Mouse (Mus musculus) frontal cortex, postnatal 10 days (tissue): Measurements from ENCODE around the gene Hibch.
A peak's percentile ranks its signal among the peaks of the same experiment; 100 is the strongest.
"Not testable (repeated sequence)": the region's sequence is repeated elsewhere in the genome, so short reads cannot be mapped to it uniquely, and the experiment has no call there.

Experiments
- DNase-seq, 2 experiments: peaks; one replicate each; pipeline ENCODE4 v3.0.0; 2022; ENCODE audit warnings: low spot score in 2 of 2, mixed read lengths in 1 of 2

The Hibch gene

GRCm38 (mm10) chr1:52867876-52868275 lies 23.1 kb downstream of the Hibch start:
- no peak for DNase-seq

GRCm38 (mm10) chr1:52884208-52884607 lies 39.5 kb downstream of the Hibch start:
- no peak for DNase-seq

GRCm38 (mm10) chr1:52909783-52910182 lies 65.1 kb downstream of the Hibch start:
- no peak for DNase-seq

- DNase-seq, result no peak
Observed at GRCm38 (mm10) chr1:52916655-52917054, 71.9 kb downstream of the Hibch start.

GRCm38 (mm10) chr1:52918897-52919296 lies 74.2 kb downstream of the Hibch start:
- not testable (repeated sequence) for DNase-seq

GRCm38 (mm10) chr1:52924482-52924881 lies 79.8 kb downstream of the Hibch start:
- DNase-seq, result not testable (repeated sequence)

GRCm38 (mm10) chr1:52934494-52934893 lies 89.8 kb downstream of the Hibch start:
- DNase-seq, result no peak

GRCm38 (mm10) chr1:52939021-52939420 lies 94.3 kb downstream of the Hibch start:
- DNase-seq, result no peak

GRCm38 (mm10) chr1:52947895-52948294 lies 103.2 kb downstream of the Hibch start:
- DNase-seq, result no peak

GRCm38 (mm10) chr1:52951146-52951868 lies 106.6 kb downstream of the Hibch start:
- DNase-seq, result no peak

GRCm38 (mm10) chr1:52952143-52952542 lies 107.4 kb downstream of the Hibch start:
- peak; percentile 14 to 16 for DNase-seq

- DNase-seq, result peak in 1 of 2 experiments; percentile 19
Observed at GRCm38 (mm10) chr1:52952551-52953397, 108.0 kb downstream of the Hibch start.

- DNase-seq, result no peak
Observed at GRCm38 (mm10) chr1:52953548-52953947, 108.8 kb downstream of the Hibch start.

- no peak for DNase-seq
Observed at GRCm38 (mm10) chr1:52954456-52954855, 109.7 kb downstream of the Hibch start.

- no peak for DNase-seq
Observed at GRCm38 (mm10) chr1:52955102-52955501, 110.4 kb downstream of the Hibch start.

- no peak for DNase-seq
Observed at GRCm38 (mm10) chr1:52956746-52957145, 112.0 kb downstream of the Hibch start.

- no peak for DNase-seq
Observed at GRCm38 (mm10) chr1:52960191-52960590, 115.5 kb downstream of the Hibch start.

GRCm38 (mm10) chr1:52963097-52963496 lies 118.4 kb downstream of the Hibch start:
- DNase-seq, result no peak

GRCm38 (mm10) chr1:52964581-52964980 lies 119.9 kb downstream of the Hibch start:
- no peak for DNase-seq
